Comparison of ENCODE assay signal across 8 mouse cellular contexts in the genomic region with DNA sequence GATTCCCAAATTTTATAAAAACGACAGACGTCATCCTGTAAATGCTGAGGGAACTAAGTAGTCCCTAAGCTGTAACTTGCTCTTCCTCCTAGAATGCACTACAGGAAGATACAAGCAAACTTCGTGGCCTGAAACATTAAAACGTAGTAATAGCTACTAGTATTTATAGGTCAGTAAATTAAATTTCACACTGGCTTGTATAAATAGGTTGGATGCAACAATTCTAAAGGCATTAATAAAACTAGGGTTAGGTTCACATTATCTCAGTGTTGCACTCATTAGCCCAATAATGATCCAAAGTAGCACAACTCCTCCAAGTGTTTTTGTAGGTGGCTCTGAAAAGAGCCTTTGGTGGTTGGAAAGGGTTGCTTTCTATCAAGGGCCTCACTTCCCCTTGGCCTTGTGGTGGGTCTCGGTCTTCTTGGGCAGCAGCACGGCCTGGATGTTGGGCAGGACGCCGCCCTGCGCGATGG. TPM values are rescaled to one million over a fixed set of nuclear protein-coding genes. Genes with fewer than 3 reads are reported as not detected.
DNase-seq lines count a peak whose midpoint lies in the region; ATAC-seq and TF ChIP-seq lines count a peak whose summit lies in the region.

No protein-coding gene starts in this region.

- peak overlapping the region; percentile 52 for H3K4me3 ChIP-seq in lung, postnatal 0 days (ENCODE audit: low read depth, low read length)
- peak overlapping the region; percentile 42 for H3K4me3 ChIP-seq in intestine, postnatal 0 days (ENCODE audit: low read depth, low read length)
- H3K4me3 ChIP-seq in neural tube, embryonic 13.5 days, result peak overlapping the region; percentile 47

- peaks cover 7% of the 10 kb centered on the region for H3K4me1 ChIP-seq in lung, postnatal 0 days (ENCODE audit: insufficient read depth, low read depth, low read length)
- no peaks in the 10 kb centered on the region for H3K4me1 ChIP-seq in intestine, postnatal 0 days (replicated peaks; ENCODE audit: control insufficient read depth, insufficient read depth, low read length)
- peaks cover 35% of the 10 kb centered on the region for H3K4me1 ChIP-seq in neural tube, embryonic 13.5 days (replicated peaks)

- WGBS in lung, postnatal 0 days, result 1% methylated on average over 9 of the region's 10 CpGs
- WGBS in intestine, postnatal 0 days, result 2% methylated on average over 10 of the region's 10 CpGs
- WGBS in neural tube, embryonic 13.5 days, result 3% methylated on average over 10 of the region's 10 CpGs

- ATAC-seq in lung, postnatal 0 days, result no peak
- ATAC-seq in intestine, postnatal 0 days, result no peak
- no peak for ATAC-seq in neural tube, embryonic 13.5 days (ENCODE audit: low read depth)

- H3K4me2 ChIP-seq in lung, postnatal 0 days (replicated peaks; ENCODE audit: low read depth, low read length), result peak overlapping the region; percentile 66
- H3K4me2 ChIP-seq in intestine, postnatal 0 days (replicated peaks; ENCODE audit: low read depth), result peak overlapping the region; percentile 75
- H3K4me2 ChIP-seq in neural tube, embryonic 13.5 days, result peak overlapping the region; percentile 76

- no peaks in the 10 kb centered on the region for H3K36me3 ChIP-seq in lung, postnatal 0 days (ENCODE audit: insufficient read depth, low read length)
- H3K36me3 ChIP-seq in intestine, postnatal 0 days (ENCODE audit: control insufficient read depth, insufficient read depth), result no peaks in the 10 kb centered on the region
- H3K36me3 ChIP-seq in neural tube, embryonic 13.5 days, result no peaks in the 10 kb centered on the region

- peak overlapping the region; percentile 26 for H3K9ac ChIP-seq in lung, postnatal 0 days (replicated peaks; ENCODE audit: low read depth)
- no peak overlapping the region for H3K9ac ChIP-seq in intestine, postnatal 0 days (ENCODE audit: low read depth, low read length)
- H3K9ac ChIP-seq in neural tube, embryonic 13.5 days, result peak overlapping the region; percentile 72

- no peaks in the 10 kb centered on the region for H3K9me3 ChIP-seq in lung, postnatal 0 days (ENCODE audit: low read length)
- H3K9me3 ChIP-seq in intestine, postnatal 0 days (ENCODE audit: control insufficient read depth), result no peaks in the 10 kb centered on the region
- H3K9me3 ChIP-seq in neural tube, embryonic 13.5 days, result no peaks in the 10 kb centered on the region

- TF ChIP-seq EP300 in lung, postnatal 0 days (IDR thresholded peaks at IDR 0.05), result no peak

- no peaks in the 10 kb centered on the region for H3K27me3 ChIP-seq in lung, postnatal 0 days (replicated peaks; ENCODE audit: insufficient read depth, low read length)
- H3K27me3 ChIP-seq in intestine, postnatal 0 days (replicated peaks; ENCODE audit: control insufficient read depth, insufficient read depth, low read length), result no peaks in the 10 kb centered on the region
- H3K27me3 ChIP-seq in neural tube, embryonic 13.5 days, result no peaks in the 10 kb centered on the region

- H3K27ac ChIP-seq in lung, postnatal 0 days (ENCODE audit: low read length), result peak overlapping the region; percentile 81
- H3K27ac ChIP-seq in intestine, postnatal 0 days (ENCODE audit: low read depth, low read length), result peak overlapping the region; percentile 74
- H3K27ac ChIP-seq in neural tube, embryonic 13.5 days (replicated peaks), result peak overlapping the region; percentile 94

- no peak for TF ChIP-seq CTCF in lung, postnatal 0 days (IDR thresholded peaks at IDR 0.05)
- no peak for TF ChIP-seq CTCF in intestine, postnatal 0 days (IDR thresholded peaks at IDR 0.05; ENCODE audit: low read depth)

- no peak for DNase-seq in lung, postnatal 0 days (ENCODE audit: low spot score)
- DNase-seq in lung, postnatal 36 days, result no peak
- peak; percentile 61 for DNase-seq in embryo, embryonic 9.5 days (ENCODE audit: extremely low spot score)
- no peak for DNase-seq in adrenal gland, adult 2 months
- DNase-seq in kidney, adult 18-20 months, result no peak
- no peak for DNase-seq in lung, adult 18-20 months

RNA-seq across cellular contexts. Expression of a gene that starts 0.5 kb away (rescaled TPM):
- 7.5 and 9.4 TPM in 2 replicates for polyA plus RNA-seq in lung, postnatal 0 days (2015; fragmentation: Nextera tagmentation; extraction: Ambion mirVana)
- polyA plus RNA-seq in intestine, postnatal 0 days (2015; fragmentation: Nextera tagmentation; extraction: Ambion mirVana), result 5.0 and 9.5 TPM in 2 replicates
- polyA plus RNA-seq in neural tube, embryonic 13.5 days (2015; fragmentation: Nextera tagmentation; extraction: Ambion mirVana), result 6.0 and 7.6 TPM in 2 replicates
- 10 to 100 TPM; 10.8 to 11.1 TPM for total RNA-seq in adrenal gland, adult 2 months (2021)
- 5.4 and 7.8 TPM in 2 replicates for polyA plus RNA-seq in adrenal gland, adult 2 months (2012; rRNA removed)

RNA-seq across cellular contexts. Expression of a gene that starts 0.8 kb away (rescaled TPM):
- polyA plus RNA-seq in lung, postnatal 0 days (2015; fragmentation: Nextera tagmentation; extraction: Ambion mirVana), result 1.1 and 1.3 TPM in 2 replicates
- polyA plus RNA-seq in intestine, postnatal 0 days (2015; fragmentation: Nextera tagmentation; extraction: Ambion mirVana), result 1.1 TPM in 2 replicates
- polyA plus RNA-seq in neural tube, embryonic 13.5 days (2015; fragmentation: Nextera tagmentation; extraction: Ambion mirVana), result 0.73 and 1.1 TPM in 2 replicates
- 10 to 100 TPM; 16.7 to 17.2 TPM for total RNA-seq in adrenal gland, adult 2 months (2021)
- 2.5 and 8.2 TPM in 2 replicates for polyA plus RNA-seq in adrenal gland, adult 2 months (2012; rRNA removed)

RNA-seq across cellular contexts. Expression of a gene that starts 2.8 kb away (rescaled TPM):
- polyA plus RNA-seq in lung, postnatal 0 days (2015; fragmentation: Nextera tagmentation; extraction: Ambion mirVana), result 0.84 and 0.89 TPM in 2 replicates
- polyA plus RNA-seq in intestine, postnatal 0 days (2015; fragmentation: Nextera tagmentation; extraction: Ambion mirVana), result 1.4 and 2.1 TPM in 2 replicates
- polyA plus RNA-seq in neural tube, embryonic 13.5 days (2015; fragmentation: Nextera tagmentation; extraction: Ambion mirVana), result 0.84 and 3.9 TPM in 2 replicates
- total RNA-seq in adrenal gland, adult 2 months (2021), result 100 to 1,000 TPM in 1 of 2 experiments, 10 to 100 TPM in 1; 76.0 to 101 TPM
- polyA plus RNA-seq in adrenal gland, adult 2 months (2012; rRNA removed), result 10.2 and 12.5 TPM in 2 replicates

RNA-seq across cellular contexts. Expression of a gene that starts 18.2 kb away (rescaled TPM):
- polyA plus RNA-seq in lung, postnatal 0 days (2015; fragmentation: Nextera tagmentation; extraction: Ambion mirVana), result not detected in 2 replicates
- 0.40 and 0.42 TPM in 2 replicates for polyA plus RNA-seq in intestine, postnatal 0 days (2015; fragmentation: Nextera tagmentation; extraction: Ambion mirVana)
- polyA plus RNA-seq in neural tube, embryonic 13.5 days (2015; fragmentation: Nextera tagmentation; extraction: Ambion mirVana), result 1.0 and 1.7 TPM in 2 replicates
- total RNA-seq in adrenal gland, adult 2 months (2021), result 10 to 100 TPM in 1 of 2 experiments, 1 to 10 TPM in 1; 7.5 to 11.4 TPM
- polyA plus RNA-seq in adrenal gland, adult 2 months (2012; rRNA removed), result 0.52 TPM in 2 replicates

RNA-seq across cellular contexts. Expression of a gene that starts 27.3 kb away (rescaled TPM):
- polyA plus RNA-seq in lung, postnatal 0 days (2015; fragmentation: Nextera tagmentation; extraction: Ambion mirVana), result 1.4 and 2.4 TPM in 2 replicates
- 7.3 and 8.1 TPM in 2 replicates for polyA plus RNA-seq in intestine, postnatal 0 days (2015; fragmentation: Nextera tagmentation; extraction: Ambion mirVana)
- polyA plus RNA-seq in neural tube, embryonic 13.5 days (2015; fragmentation: Nextera tagmentation; extraction: Ambion mirVana), result 3.2 and 5.8 TPM in 2 replicates
- 10 to 100 TPM; 11.6 to 11.7 TPM for total RNA-seq in adrenal gland, adult 2 months (2021)
- polyA plus RNA-seq in adrenal gland, adult 2 months (2012; rRNA removed), result 0.34 and 0.37 TPM in 2 replicates
